ENCODE assay signal across 14 mouse cellular contexts in the genomic region with DNA sequence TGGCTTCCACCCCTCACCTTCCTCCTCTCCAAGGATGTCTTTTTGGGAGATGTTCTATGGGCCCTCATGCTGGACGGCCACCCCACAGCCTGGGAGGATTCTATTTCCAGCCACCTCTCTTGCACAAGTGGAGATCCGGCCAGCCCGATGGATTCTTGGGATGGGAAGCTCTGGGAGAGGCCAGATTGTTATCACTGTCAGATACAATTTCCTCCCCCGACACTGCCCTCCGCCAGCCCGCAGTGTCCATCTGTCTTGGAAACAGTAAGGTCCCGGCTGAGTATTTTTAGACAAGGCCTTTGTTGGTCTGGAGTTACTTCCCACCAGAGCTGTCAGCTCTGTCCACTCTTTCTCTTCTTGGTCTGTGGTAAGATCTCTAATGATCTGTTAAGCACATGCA.
DNase-seq lines count a peak whose midpoint lies in the region; ATAC-seq lines count a peak whose summit lies in the region.
"Had no signal": no experiment of that assay in that cellular context is flagged by ENCODE, and none has a peak within 500 bp of the region (broad histone marks: within the 10 kb centered on the region; RNA-seq: fewer than 3 reads in every experiment).

No protein-coding gene starts in this region.

- no peak overlapping the region for H3K4me3 ChIP-seq in kidney, embryonic 16.5 days (ENCODE audit: low read length)
- no peak overlapping the region for H3K4me3 ChIP-seq in midbrain, embryonic 13.5 days (replicated peaks)
- H3K4me3 ChIP-seq in hindbrain, embryonic 13.5 days: no peak overlapping the region
- H3K4me3 ChIP-seq: liver, embryonic 13.5 days; neural tube, embryonic 13.5 days had no signal

- no peaks in the 10 kb centered on the region for H3K9me3 ChIP-seq in kidney, embryonic 16.5 days (ENCODE audit: low read length)
- no peaks in the 10 kb centered on the region for H3K9me3 ChIP-seq in midbrain, embryonic 13.5 days
- H3K9me3 ChIP-seq in hindbrain, embryonic 13.5 days: no peaks in the 10 kb centered on the region
- H3K9me3 ChIP-seq: liver, embryonic 13.5 days; neural tube, embryonic 13.5 days had no signal

- no peaks in the 10 kb centered on the region for H3K27me3 ChIP-seq in kidney, embryonic 16.5 days (ENCODE audit: insufficient read depth, low read length)
- H3K27me3 ChIP-seq in midbrain, embryonic 13.5 days: no peaks in the 10 kb centered on the region
- H3K27me3 ChIP-seq in hindbrain, embryonic 13.5 days: no peaks in the 10 kb centered on the region
- H3K27me3 ChIP-seq: liver, embryonic 13.5 days; neural tube, embryonic 13.5 days had no signal

- ATAC-seq in cerebellum, adult (ENCODE audit: insufficient number of reproducible peaks, low FRiP score, low TSS enrichment): peak; percentile 90
- ATAC-seq in kidney, embryonic 16.5 days (ENCODE audit: low FRiP score, low TSS enrichment): peak; percentile 23; the same call in 1 of the 2 replicates
- no peak for ATAC-seq in midbrain, embryonic 13.5 days
- ATAC-seq in hindbrain, embryonic 13.5 days (ENCODE audit: low FRiP score): no peak
- ATAC-seq: forebrain, postnatal 0 days had no signal

- no peak overlapping the region for H3K9ac ChIP-seq in kidney, embryonic 16.5 days (replicated peaks; ENCODE audit: low read length)
- no peak overlapping the region for H3K9ac ChIP-seq in midbrain, embryonic 13.5 days (replicated peaks)
- no peak overlapping the region for H3K9ac ChIP-seq in hindbrain, embryonic 13.5 days
- H3K9ac ChIP-seq: forebrain, postnatal 0 days; liver, embryonic 13.5 days; neural tube, embryonic 13.5 days had no signal

- H3K4me1 ChIP-seq in kidney, embryonic 16.5 days (ENCODE audit: insufficient read depth, low read length): no peaks in the 10 kb centered on the region; the same call in 1 of the 2 replicates
- no peaks in the 10 kb centered on the region for H3K4me1 ChIP-seq in midbrain, embryonic 13.5 days (replicated peaks)
- no peaks in the 10 kb centered on the region for H3K4me1 ChIP-seq in hindbrain, embryonic 13.5 days (replicated peaks)
- H3K4me1 ChIP-seq: liver, embryonic 13.5 days; neural tube, embryonic 13.5 days had no signal

- DNase-seq in cerebellum, postnatal 4 days (ENCODE audit: low spot score in 2 of 2): no peak
- DNase-seq in adrenal gland, postnatal 14 days: peak; percentile 50
- DNase-seq in cerebellum, postnatal 10 days: peak; percentile 73 to 81
- no peak for DNase-seq in thymus, postnatal 25 days
- DNase-seq: forebrain, postnatal 0 days; liver, embryonic 13.5 days; lung, postnatal 36 days; midbrain, embryonic 14.5 days; thymus, adult 18-20 months had no signal

- H3K27ac ChIP-seq in kidney, embryonic 16.5 days (ENCODE audit: low read length): no peak overlapping the region
- no peak overlapping the region for H3K27ac ChIP-seq in midbrain, embryonic 13.5 days
- no peak overlapping the region for H3K27ac ChIP-seq in hindbrain, embryonic 13.5 days
- H3K27ac ChIP-seq: liver, embryonic 13.5 days; neural tube, embryonic 13.5 days had no signal

- H3K4me2 ChIP-seq in kidney, embryonic 16.5 days (replicated peaks; ENCODE audit: low read depth, low read length): no peak overlapping the region
- H3K4me2 ChIP-seq in midbrain, embryonic 13.5 days (replicated peaks): no peak overlapping the region
- H3K4me2 ChIP-seq in hindbrain, embryonic 13.5 days: no peak overlapping the region
- H3K4me2 ChIP-seq: liver, embryonic 13.5 days; neural tube, embryonic 13.5 days had no signal

- WGBS in kidney, embryonic 16.5 days: 31% methylated on average over 7 of the region's 7 CpGs
- WGBS in midbrain, embryonic 13.5 days: 93% methylated on average over 7 of the region's 7 CpGs
- 86% methylated on average over 7 of the region's 7 CpGs for WGBS in hindbrain, embryonic 13.5 days

- H3K36me3 ChIP-seq in kidney, embryonic 16.5 days (ENCODE audit: insufficient read depth, low read length): no peaks in the 10 kb centered on the region
- H3K36me3 ChIP-seq in midbrain, embryonic 13.5 days: no peaks in the 10 kb centered on the region
- no peaks in the 10 kb centered on the region for H3K36me3 ChIP-seq in hindbrain, embryonic 13.5 days
- H3K36me3 ChIP-seq: liver, embryonic 13.5 days; neural tube, embryonic 13.5 days had no signal

Comparison
In these comparisons a context has a peak if more than half of its experiments do, and no peak if none do; other contexts are left out.
1. DNase-seq: peak in adrenal gland, postnatal 14 days (single experiment) and cerebellum, postnatal 10 days (2 of 2); none in cerebellum, postnatal 4 days (0 of 2) and thymus, postnatal 25 days (single experiment).
2. ATAC-seq: peak in cerebellum, adult (single experiment) and kidney, embryonic 16.5 days (single experiment); none in midbrain, embryonic 13.5 days (single experiment) and hindbrain, embryonic 13.5 days (single experiment).